In the genomic region with DNA sequence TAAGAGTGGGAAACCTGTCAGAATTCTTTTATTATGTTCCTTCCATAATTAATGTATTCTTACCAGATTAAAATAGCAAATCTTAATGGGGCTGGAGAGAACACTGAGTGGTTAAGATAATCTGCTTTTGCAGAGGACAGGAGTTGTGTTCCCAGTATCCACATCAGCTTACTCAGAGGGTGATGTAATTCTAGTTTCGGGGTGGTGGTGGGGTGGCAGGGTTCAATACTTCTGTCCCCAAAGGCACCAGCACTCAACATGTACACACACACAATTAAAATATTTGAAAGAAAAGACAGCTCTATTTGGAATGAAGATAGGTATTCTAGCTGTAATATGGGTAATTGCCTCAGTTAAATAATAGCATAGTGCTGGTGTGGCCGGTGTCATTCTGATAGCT, we compare ENCODE assay signal across 24 mouse cellular contexts. TPM values are rescaled to one million over a fixed set of nuclear protein-coding genes. Genes with fewer than 3 reads are reported as not detected.
A peak's percentile ranks its signal among the peaks of the same experiment; 100 is the strongest.
DNase-seq lines count a peak whose midpoint lies in the region; ATAC-seq and TF ChIP-seq lines count a peak whose summit lies in the region.
"Had no signal": no experiment of that assay in that cellular context is flagged by ENCODE, and none has a peak within 500 bp of the region (broad histone marks: within the 10 kb centered on the region; RNA-seq: fewer than 3 reads in every experiment).

No protein-coding gene starts in this region.

- H3K27ac ChIP-seq in layer of hippocampus, adult 2 months = peak overlapping the region; percentile 73
- H3K27ac ChIP-seq in liver, embryonic 13.5 days = no peak overlapping the region
- no peak overlapping the region for H3K27ac ChIP-seq in liver, embryonic 11.5 days (ENCODE audit: low read depth, low read length)
- no peak overlapping the region; the same call in 1 of the 2 replicates for H3K27ac ChIP-seq in liver, embryonic 16.5 days (ENCODE audit: low read length)
- peak overlapping the region; percentile 78 for H3K27ac ChIP-seq in liver, postnatal 0 days (ENCODE audit: low read depth)
- H3K27ac ChIP-seq in kidney, adult 2 months (ENCODE audit: insufficient read depth, low read depth, low read length) = no peak overlapping the region
- H3K27ac ChIP-seq: embryonic facial prominence, embryonic 13.5 days; embryonic facial prominence, embryonic 15.5 days; forebrain, embryonic 10.5 days; forebrain, embryonic 12.5 days had no signal

- 0 out of 2 replicates have a peak, but pooled peaks have one; percentile 45 for ATAC-seq in liver, embryonic 13.5 days (ENCODE audit: low read depth)
- ATAC-seq in liver, embryonic 11.5 days (replicated peaks; ENCODE audit: low FRiP score) = no peak
- ATAC-seq in liver, embryonic 16.5 days (ENCODE audit: low read depth) = peak; percentile 71
- peak; percentile 65 for ATAC-seq in liver, postnatal 0 days
- ATAC-seq: forebrain, embryonic 14.5 days had no signal

- H3K9me3 ChIP-seq in liver, embryonic 13.5 days (replicated peaks) = no peaks in the 10 kb centered on the region
- no peaks in the 10 kb centered on the region for H3K9me3 ChIP-seq in liver, embryonic 11.5 days (ENCODE audit: control insufficient read depth, low read length)
- no peaks in the 10 kb centered on the region for H3K9me3 ChIP-seq in liver, embryonic 16.5 days (replicated peaks; ENCODE audit: control insufficient read depth, low read length)
- no peaks in the 10 kb centered on the region for H3K9me3 ChIP-seq in liver, postnatal 0 days (ENCODE audit: low read length)
- H3K9me3 ChIP-seq: embryonic facial prominence, embryonic 13.5 days; embryonic facial prominence, embryonic 15.5 days; forebrain, embryonic 10.5 days; forebrain, embryonic 12.5 days had no signal

- H3K36me3 ChIP-seq in liver, embryonic 13.5 days = no peaks in the 10 kb centered on the region
- no peaks in the 10 kb centered on the region for H3K36me3 ChIP-seq in liver, embryonic 11.5 days (ENCODE audit: control insufficient read depth, insufficient read depth, low read length)
- no peaks in the 10 kb centered on the region for H3K36me3 ChIP-seq in liver, embryonic 16.5 days (ENCODE audit: control insufficient read depth, insufficient read depth)
- H3K36me3 ChIP-seq in liver, postnatal 0 days (replicated peaks; ENCODE audit: insufficient read depth, low read length) = no peaks in the 10 kb centered on the region
- H3K36me3 ChIP-seq in kidney, adult 2 months (ENCODE audit: control insufficient read depth, insufficient read depth, low read length) = no peaks in the 10 kb centered on the region
- H3K36me3 ChIP-seq: embryonic facial prominence, embryonic 13.5 days; embryonic facial prominence, embryonic 15.5 days; forebrain, embryonic 10.5 days; forebrain, embryonic 12.5 days had no signal

- H3K27me3 ChIP-seq in liver, embryonic 13.5 days = no peaks in the 10 kb centered on the region
- H3K27me3 ChIP-seq in liver, embryonic 11.5 days (replicated peaks; ENCODE audit: control insufficient read depth, insufficient read depth, low read length) = no peaks in the 10 kb centered on the region
- no peaks in the 10 kb centered on the region for H3K27me3 ChIP-seq in liver, embryonic 16.5 days (ENCODE audit: control insufficient read depth, insufficient read depth, low read depth, low read length)
- no peaks in the 10 kb centered on the region for H3K27me3 ChIP-seq in liver, postnatal 0 days (ENCODE audit: insufficient read depth, low read length)
- H3K27me3 ChIP-seq in kidney, adult 2 months (replicated peaks; ENCODE audit: control insufficient read depth, insufficient read depth, low read length) = no peaks in the 10 kb centered on the region
- H3K27me3 ChIP-seq: embryonic facial prominence, embryonic 13.5 days; embryonic facial prominence, embryonic 15.5 days; forebrain, embryonic 12.5 days had no signal

- 71% methylated on average over 2 of the region's 2 CpGs for WGBS in liver, embryonic 13.5 days (ENCODE audit: insufficient replicate concordance)
- WGBS in liver, embryonic 11.5 days = 82% methylated on average over 2 of the region's 2 CpGs
- WGBS in liver, embryonic 16.5 days (ENCODE audit: insufficient replicate concordance) = 59% methylated on average over 2 of the region's 2 CpGs
- WGBS in liver, postnatal 0 days (ENCODE audit: insufficient replicate concordance) = 60% methylated on average over 2 of the region's 2 CpGs
- 62% methylated on average over 2 of the region's 2 CpGs for WGBS in kidney, adult 2 months

- peaks cover 20% of the 10 kb centered on the region for H3K4me1 ChIP-seq in liver, embryonic 13.5 days (replicated peaks)
- 0 out of 2 replicates have a peak, but pooled peaks cover 3% of the 10 kb centered on the region for H3K4me1 ChIP-seq in liver, embryonic 11.5 days (replicated peaks; ENCODE audit: control insufficient read depth, insufficient read depth, low read length)
- peaks cover 3% of the 10 kb centered on the region; the same call in 1 of the 2 replicates for H3K4me1 ChIP-seq in liver, embryonic 16.5 days (ENCODE audit: control insufficient read depth, low read depth, low read length)
- H3K4me1 ChIP-seq in liver, postnatal 0 days (ENCODE audit: insufficient read depth) = peaks cover 2% of the 10 kb centered on the region; the same call in 1 of the 2 replicates
- no peaks in the 10 kb centered on the region; the same call in 1 of the 2 replicates for H3K4me1 ChIP-seq in kidney, adult 2 months (ENCODE audit: control insufficient read depth, insufficient read depth, low read length)
- H3K4me1 ChIP-seq: embryonic facial prominence, embryonic 15.5 days; forebrain, embryonic 10.5 days; forebrain, embryonic 12.5 days had no signal

- no peak overlapping the region for H3K4me3 ChIP-seq in layer of hippocampus, adult 2 months
- H3K4me3 ChIP-seq in liver, embryonic 13.5 days (replicated peaks) = no peak overlapping the region
- H3K4me3 ChIP-seq in liver, embryonic 11.5 days (ENCODE audit: low read depth, low read length) = no peak overlapping the region
- no peak overlapping the region for H3K4me3 ChIP-seq in liver, embryonic 16.5 days (ENCODE audit: low read depth, low read length)
- no peak overlapping the region for H3K4me3 ChIP-seq in liver, postnatal 0 days (ENCODE audit: low read depth, low read length)
- no peak overlapping the region for H3K4me3 ChIP-seq in kidney, adult 2 months (ENCODE audit: insufficient read depth, low read depth, low read length)
- H3K4me3 ChIP-seq: embryonic facial prominence, embryonic 13.5 days; embryonic facial prominence, embryonic 15.5 days; erythroblast, embryonic 14.5 days; forebrain, embryonic 10.5 days; forebrain, embryonic 12.5 days had no signal

- H3K9ac ChIP-seq in liver, embryonic 13.5 days = no peak overlapping the region
- no peak overlapping the region for H3K9ac ChIP-seq in liver, embryonic 11.5 days (ENCODE audit: low read depth, low read length)
- H3K9ac ChIP-seq in liver, embryonic 16.5 days (ENCODE audit: low read depth, low read length) = no peak overlapping the region
- peak overlapping the region; percentile 7; the same call in 1 of the 2 replicates for H3K9ac ChIP-seq in liver, postnatal 0 days (replicated peaks)
- H3K9ac ChIP-seq: embryonic facial prominence, embryonic 13.5 days; embryonic facial prominence, embryonic 15.5 days; forebrain, embryonic 12.5 days had no signal

- TF ChIP-seq POLR2A in kidney, adult 2 months (IDR thresholded peaks at IDR 0.05; ENCODE audit: low read depth, low read length) = no peak

- no peak for TF ChIP-seq CTCF in layer of hippocampus, adult 2 months (conservative IDR thresholded peaks at IDR 0.05)
- no peak for TF ChIP-seq CTCF in liver, postnatal 0 days (IDR thresholded peaks at IDR 0.05; ENCODE audit: low read depth)
- TF ChIP-seq CTCF in kidney, adult 2 months (conservative IDR thresholded peaks at IDR 0.05; ENCODE audit: insufficient read depth, insufficient read length, low read depth, low read length) = no peak

- DNase-seq in layer of hippocampus, adult 2 months (ENCODE audit: low spot score in 2 of 2) = no peak
- no peak for DNase-seq in layer of hippocampus, adult 11-12 months (ENCODE audit: low spot score)
- DNase-seq in liver, embryonic 13.5 days = no peak
- DNase-seq in liver, embryonic 11.5 days (ENCODE audit: low spot score) = no peak
- no peak for DNase-seq in liver, postnatal 0 days
- no peak for DNase-seq in spleen, postnatal 10 days (ENCODE audit: low spot score in 2 of 2)
- no peak for DNase-seq in kidney, adult 2 months
- DNase-seq: adrenal gland, adult 2 months; adrenal gland, postnatal 10 days; adrenal gland, postnatal 25 days; cerebellum, adult 11 months; cerebellum, adult 18-20 months; cerebellum, adult 8-10 months; cerebellum, adult 9-11 months; cerebellum, postnatal 14 days; cerebellum, postnatal 36 days; embryo, embryonic 11 days had no signal

- no peak for TF ChIP-seq EP300 in liver, postnatal 0 days (IDR thresholded peaks at IDR 0.05; ENCODE audit: low read depth)

- no peak overlapping the region for H3K4me2 ChIP-seq in liver, embryonic 13.5 days
- no peak overlapping the region for H3K4me2 ChIP-seq in liver, embryonic 11.5 days
- no peak overlapping the region for H3K4me2 ChIP-seq in liver, embryonic 16.5 days (ENCODE audit: low read depth, low read length)
- H3K4me2 ChIP-seq in liver, postnatal 0 days (ENCODE audit: low read depth, low read length) = peak overlapping the region; percentile 35; the same call in 1 of the 2 replicates
- H3K4me2 ChIP-seq: embryonic facial prominence, embryonic 13.5 days; embryonic facial prominence, embryonic 15.5 days; forebrain, embryonic 12.5 days had no signal

RNA-seq across cellular contexts. Expression of a gene that starts 9.6 kb away (rescaled TPM):
- total RNA-seq in layer of hippocampus, adult 2 months (2021) = 10 to 100 TPM; 45.9 to 46.3 TPM
- 5.5 and 5.6 TPM in 2 replicates for polyA plus RNA-seq in liver, embryonic 13.5 days (2015; fragmentation: Nextera tagmentation; extraction: Ambion mirVana)
- 9.6 and 10.9 TPM in 2 replicates for polyA plus RNA-seq in liver, embryonic 11.5 days (2014; fragmentation: Nextera tagmentation; extraction: Ambion mirVana)
- polyA plus RNA-seq in liver, embryonic 16.5 days (2015; fragmentation: Nextera tagmentation; extraction: Ambion mirVana) = 5.6 and 5.8 TPM in 2 replicates
- 10.0 and 11.6 TPM in 2 replicates for polyA plus RNA-seq in liver, postnatal 0 days (2015; fragmentation: Nextera tagmentation; extraction: Ambion mirVana)
- polyA plus RNA-seq in kidney, adult 2 months (2012; rRNA removed) = 6.8 and 8.2 TPM in 2 replicates

Comparison
In these comparisons a context has a peak if more than half of its experiments do, and no peak if none do; other contexts are left out.
1. H3K27ac ChIP-seq: peak in layer of hippocampus, adult 2 months (single experiment) and liver, postnatal 0 days (single experiment); none in liver, embryonic 13.5 days (single experiment), liver, embryonic 11.5 days (single experiment), liver, embryonic 16.5 days (single experiment) and kidney, adult 2 months (single experiment).